Mouse (Mus musculus) embryonic facial prominence, embryonic 11.5 days (tissue): ENCODE results near the gene Gpc5. TPM values are rescaled to one million over a fixed set of nuclear protein-coding genes. Genes with fewer than 3 reads are reported as not detected.

Source experiments
- ATAC-seq: fragments of 200-750 bp; cut with Nextera tagmentation; replicated peaks from 2 replicates; pipeline ENCODE4 v1.8.0; 2017; ENCODE audit warnings: low read depth; ENCODE audit not compliant: insufficient number of reproducible peaks, low FRiP score, low TSS enrichment
- DNase-seq: peaks from one replicate; pipeline ENCODE4 v3.0.0-alpha.2; 2015; ENCODE audit warnings: low spot score
- H3K27ac ChIP-seq: fragments of 300-500 bp; sonication (generic); replicated peaks from 2 replicates; pipeline ENCODE4 v1.5.1; 2014; ENCODE audit warnings: mild to moderate bottlenecking, low read depth, low read length, control low read depth
- H3K27me3 ChIP-seq: fragments of 300-500 bp; sonication (generic); 2 replicates; pipeline ENCODE4 v1.6.1; 2014; ENCODE audit warnings: mild to moderate bottlenecking, low read length, moderate library complexity, mixed read lengths; ENCODE audit not compliant: control insufficient read depth, insufficient read depth
- H3K36me3 ChIP-seq: fragments of 300-500 bp; sonication (generic); replicated peaks from 2 replicates; pipeline ENCODE4 v1.6.1; 2014; ENCODE audit warnings: low read depth, mild to moderate bottlenecking, low read length, moderate library complexity, mixed read lengths; ENCODE audit not compliant: control insufficient read depth, insufficient read depth
- H3K4me1 ChIP-seq: fragments of 300-500 bp; sonication (generic); 2 replicates; pipeline ENCODE4 v1.6.1; 2014; ENCODE audit warnings: low read length, mixed read lengths; ENCODE audit not compliant: control insufficient read depth, insufficient read depth
- H3K4me2 ChIP-seq: fragments of 300-500 bp; sonication (generic); 2 replicates; pipeline ENCODE4 v1.6.1; 2014; ENCODE audit warnings: low read depth, mild to moderate bottlenecking, control low read depth, low read length, moderate library complexity
- H3K4me3 ChIP-seq: fragments of 300-500 bp; sonication (generic); 2 replicates; pipeline ENCODE4 v1.5.1; 2014; ENCODE audit warnings: low read depth, low read length, control low read depth
- H3K9ac ChIP-seq: fragments of 300-500 bp; sonication (generic); replicated peaks from 2 replicates; pipeline ENCODE4 v1.6.1; 2014; ENCODE audit warnings: mild to moderate bottlenecking, control low read depth, low read length
- H3K9me3 ChIP-seq: fragments of 300-500 bp; sonication (generic); replicated peaks from 2 replicates; pipeline ENCODE4 v1.6.1; 2016; ENCODE audit warnings: mild to moderate bottlenecking, low read length, inconsistent platforms, mixed read lengths; ENCODE audit not compliant: control insufficient read depth
- WGBS: fragments of 180-500 bp; shearing (Covaris S2); extraction: QIAGEN DNeasy Blood & Tissue Kit; methylation state at CpG from one replicate; pipeline ENCODE4 v1.1.7; 2014; 5-methylcytosine and 5-hydroxymethylcytosine counted together
- polyA plus RNA-seq: library from polyadenylated mRNA; unstranded; fragments of >200 nt; fragmentation: Nextera tagmentation; extraction: Ambion mirVana; gene quantifications from 2 replicates; pipeline ENCODE4 v1.2.1, GENCODE M21; 2014

Gpc5 gene
- polyA plus RNA-seq, 1 experiment from 2014 or later = 1.0 TPM

DNA sequence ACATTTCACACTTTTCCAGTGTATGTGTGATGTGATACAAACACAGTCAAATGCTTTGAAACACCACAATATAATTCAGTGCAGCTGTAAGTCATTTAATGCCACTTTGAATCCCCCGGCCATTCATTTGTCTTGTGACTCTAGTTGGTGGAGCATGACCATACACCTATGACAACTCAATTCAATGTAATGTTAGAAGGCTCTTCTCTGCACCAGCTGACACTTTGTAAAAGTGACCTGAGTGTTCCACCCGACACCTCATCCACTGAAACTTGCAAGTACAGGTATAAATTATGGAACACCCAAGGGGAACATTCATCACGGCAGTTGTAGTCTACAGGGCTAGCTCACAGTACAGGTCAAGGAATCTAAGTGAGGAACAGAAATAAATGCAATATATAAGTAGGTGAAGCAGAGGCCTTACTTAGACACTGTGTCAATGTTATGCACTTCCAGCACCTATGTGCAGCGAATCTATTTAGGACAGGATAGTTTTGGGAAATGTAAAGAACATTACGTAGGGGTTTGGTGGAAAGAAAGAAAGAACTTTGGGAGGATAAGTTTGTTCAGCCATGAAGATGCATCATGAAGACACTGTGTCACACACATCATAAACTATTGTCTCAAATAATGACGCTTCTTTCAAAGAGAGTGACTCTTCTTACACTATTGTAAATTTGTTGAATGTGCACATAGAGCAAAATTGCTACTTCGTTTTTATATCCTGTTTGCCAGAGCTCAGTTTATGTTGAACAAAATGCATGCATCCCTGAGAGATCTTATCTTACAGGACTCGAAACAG is 1381.6 kb downstream of the Gpc5 start:
- Histone ChIP-seq H3K4me2 (no peak overlapping the region), H3K9me3 (no peaks in the 10 kb centered on the region), H3K4me1 (no peaks in the 10 kb centered on the region), H3K36me3 (no peaks in the 10 kb centered on the region), H3K9ac (no peak overlapping the region), H3K4me3 (no peak overlapping the region), H3K27me3 (no peaks in the 10 kb centered on the region), H3K27ac (no peak overlapping the region)
- no peak for DNase-seq
- no peak for ATAC-seq
- WGBS = 82% methylated on average over 8 of the region's 8 CpGs

GRCm38 (mm10) chr14:116494285-116494850 is 1402.4 kb downstream of the Gpc5 start:
- Histone ChIP-seq H3K4me2 (no peak overlapping the region), H3K9ac (no peak overlapping the region), H3K27me3 (no peaks in the 10 kb centered on the region), H3K36me3 (no peaks in the 10 kb centered on the region), H3K4me1 (no peaks in the 10 kb centered on the region), H3K27ac (no peak overlapping the region), H3K4me3 (no peak overlapping the region), H3K9me3 (no peaks in the 10 kb centered on the region)
- 4% methylated on average over 1 of the region's 1 CpGs for WGBS
- ATAC-seq = no peak
- DNase-seq = no peak

GRCm38 (mm10) chr14:116538216-116538615 is 1446.2 kb downstream of the Gpc5 start:
- no peaks in the 10 kb centered on the region for H3K27me3 ChIP-seq
- DNase-seq = no peak
- H3K4me3 ChIP-seq = no peak overlapping the region
- 92% methylated on average over 3 of the region's 3 CpGs for WGBS
- no peak overlapping the region for H3K27ac ChIP-seq
- no peak overlapping the region for H3K4me2 ChIP-seq
- H3K36me3 ChIP-seq = no peaks in the 10 kb centered on the region
- H3K9ac ChIP-seq = no peak overlapping the region
- ATAC-seq = no peak
- no peaks in the 10 kb centered on the region for H3K4me1 ChIP-seq
- H3K9me3 ChIP-seq = no peaks in the 10 kb centered on the region

- no peak overlapping the region for H3K9ac ChIP-seq
- no peak overlapping the region for H3K4me2 ChIP-seq
- DNase-seq (no peak), ATAC-seq (no peak)
- no peaks in the 10 kb centered on the region for H3K9me3 ChIP-seq
- H3K4me1 ChIP-seq = no peaks in the 10 kb centered on the region
- H3K27me3 ChIP-seq = no peaks in the 10 kb centered on the region
- no peak overlapping the region for H3K4me3 ChIP-seq
- H3K36me3 ChIP-seq = no peaks in the 10 kb centered on the region
- H3K27ac ChIP-seq = no peak overlapping the region
Measured at GRCm38 (mm10) chr14:116543746-116544145, 1451.7 kb downstream of the Gpc5 start.

GRCm38 (mm10) chr14:116551401-116551800 is 1459.4 kb downstream of the Gpc5 start:
- no peak overlapping the region; the same call in 1 of the 2 replicates for H3K27ac ChIP-seq
- DNase-seq = peak; percentile 7

DNA sequence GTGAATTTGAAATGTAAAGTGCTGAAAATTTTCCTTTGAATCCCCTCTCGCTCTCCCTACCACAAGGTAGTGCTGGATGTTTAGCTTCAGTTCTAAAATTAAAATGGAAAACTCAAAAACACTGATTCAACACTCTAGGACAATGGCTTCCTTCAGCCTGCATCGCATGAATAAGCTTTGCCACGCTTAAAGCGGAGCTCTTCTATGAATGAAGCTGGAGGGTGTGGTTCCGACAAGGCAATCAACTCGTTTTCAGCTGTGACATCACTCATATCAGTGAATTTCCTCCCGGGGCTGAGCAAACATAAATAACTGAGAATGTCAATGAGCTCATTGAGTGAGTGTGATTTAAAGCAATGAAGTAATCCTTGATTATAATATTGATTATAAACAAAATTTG is 1461.3 kb downstream of the Gpc5 start:
- Histone ChIP-seq H3K36me3 (no peaks in the 10 kb centered on the region), H3K4me3 (no peak overlapping the region), H3K4me2 (no peak overlapping the region), H3K9ac (no peak overlapping the region), H3K4me1 (no peaks in the 10 kb centered on the region), H3K9me3 (no peaks in the 10 kb centered on the region), H3K27ac (no peak overlapping the region), H3K27me3 (no peaks in the 10 kb centered on the region)
- DNase-seq (no peak), ATAC-seq (no peak)
- WGBS = 34% methylated on average over 7 of the region's 7 CpGs

More at GRCm38 (mm10) chr14:116551401-116551800, 1459.4 kb downstream of the Gpc5 start:
- Histone ChIP-seq H3K9ac (no peak overlapping the region), H3K36me3 (no peaks in the 10 kb centered on the region), H3K4me2 (no peak overlapping the region), H3K27me3 (no peaks in the 10 kb centered on the region), H3K4me3 (no peak overlapping the region), H3K4me1 (no peaks in the 10 kb centered on the region), H3K9me3 (no peaks in the 10 kb centered on the region)
- WGBS = 33% methylated on average over 5 of the region's 5 CpGs
- ATAC-seq = no peak

GRCm38 (mm10) chr14:116558141-116558800 is 1466.3 kb downstream of the Gpc5 start:
- Histone ChIP-seq H3K9me3 (no peaks in the 10 kb centered on the region), H3K36me3 (no peaks in the 10 kb centered on the region), H3K27me3 (no peaks in the 10 kb centered on the region), H3K4me1 (no peaks in the 10 kb centered on the region), H3K4me3 (no peak overlapping the region), H3K27ac (no peak overlapping the region), H3K9ac (no peak overlapping the region), H3K4me2 (no peak overlapping the region)
- DNase-seq (no peak), ATAC-seq (no peak)
- WGBS = 88% methylated on average over 9 of the region's 9 CpGs

DNA sequence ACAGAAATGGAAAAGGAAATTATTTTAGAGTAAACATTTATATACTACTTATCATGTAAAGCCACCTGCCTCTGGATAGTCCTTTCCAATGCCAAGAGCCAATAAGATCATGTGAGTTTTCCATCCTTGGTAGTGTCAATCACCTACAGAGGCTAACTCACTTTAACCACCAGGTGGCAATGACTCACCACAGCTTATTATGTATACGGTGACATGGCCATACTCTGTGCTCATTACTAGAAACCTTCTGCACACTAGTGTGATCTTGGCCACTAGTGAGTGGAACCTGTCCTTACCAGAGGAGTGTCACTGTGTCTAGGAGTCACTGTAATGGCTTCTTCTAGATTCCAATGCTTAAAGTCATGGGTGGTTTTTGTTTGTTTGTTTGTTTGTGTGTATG is 1468.0 kb downstream of the Gpc5 start:
- ATAC-seq (peak; percentile 73; the same call in 1 of the 2 replicates), DNase-seq (peak; percentile 60)
- no peaks in the 10 kb centered on the region for H3K9me3 ChIP-seq
- no peaks in the 10 kb centered on the region for H3K27me3 ChIP-seq
- no peak overlapping the region for H3K27ac ChIP-seq
- no peaks in the 10 kb centered on the region for H3K36me3 ChIP-seq
- no peak overlapping the region for H3K4me2 ChIP-seq
- no peaks in the 10 kb centered on the region for H3K4me1 ChIP-seq
- no peak overlapping the region for H3K9ac ChIP-seq
- WGBS = 39% methylated on average over 1 of the region's 1 CpGs
- no peak overlapping the region for H3K4me3 ChIP-seq
